Mouse (Mus musculus) ES-Bruce4 (cell line): Measurements from ENCODE around the gene Rgs11.
A peak's percentile ranks its signal among the peaks of the same experiment; 100 is the strongest.

Experiments used
- CTCF ChIP-seq: IDR thresholded peaks from one replicate; pipeline ENCODE4 v1.8.1; 2011; ENCODE audit warnings: low read depth, low read length
- POLR2A ChIP-seq: IDR thresholded peaks from one replicate; pipeline ENCODE4 v1.8.1; 2011; ENCODE audit warnings: low read length; ENCODE audit not compliant: insufficient read depth

- TF ChIP-seq CTCF, result no peak
- peak; percentile 95 for TF ChIP-seq POLR2A
These were observed 49.9 kb downstream of the Rgs11 start, which contains the start of gene Luc7l for GRCm38 (mm10) chr17:26252539-26253251.
